Mouse (Mus musculus): ENCODE data around the gene Tspan15. TPM values are rescaled to one million over a fixed set of nuclear protein-coding genes. Genes with fewer than 3 reads are reported as not detected.

Tspan15 gene
- 1 to 10 TPM; 7.3 to 8.2 TPM for total RNA-seq (2021)

DNA sequence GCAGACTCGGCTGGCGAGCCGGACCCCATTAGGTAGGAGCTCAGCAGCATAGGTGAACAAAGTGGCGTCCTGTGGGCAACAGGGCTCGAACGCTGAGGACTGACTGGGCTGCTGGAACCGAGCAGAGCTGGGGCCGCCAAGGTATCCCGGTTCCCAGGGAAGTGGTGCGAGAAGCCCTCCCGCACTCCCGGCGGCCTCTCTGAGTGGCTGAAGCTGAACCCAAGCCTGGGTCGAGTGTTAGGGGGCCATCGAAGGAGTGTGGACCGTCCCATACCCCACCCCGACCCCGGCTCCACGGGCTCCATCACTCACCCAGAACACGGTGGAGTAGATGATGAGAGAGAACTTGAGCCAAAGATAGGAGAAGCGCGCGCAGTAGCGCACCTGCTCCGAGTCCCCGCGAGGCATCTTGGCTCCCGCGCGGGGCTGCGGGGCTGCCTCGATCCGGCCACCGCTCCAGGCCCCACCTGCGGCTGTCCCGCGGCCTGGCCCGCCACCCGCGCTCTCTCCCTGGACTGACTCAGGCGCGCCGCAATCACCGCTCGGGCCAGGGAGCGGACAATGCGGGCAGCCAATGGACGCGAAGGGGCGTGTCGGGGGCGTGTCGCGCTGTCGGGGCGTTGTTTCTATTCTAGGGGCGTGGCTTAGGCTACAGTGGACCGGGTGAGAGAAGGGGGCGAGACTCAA, at the start of gene Tspan15:
TSS of gene Tspan15 (minus strand) at position 544 of the 687 bp plus-strand sequence.
- intact Hi-C loops (cut with DNase I), result loop anchor here (2.0 kb wide), 1 partner anchor 14 kb away; no protein-coding TSS in a partner anchor
- peak; percentile 88 to 92 for DNase-seq

DNA sequence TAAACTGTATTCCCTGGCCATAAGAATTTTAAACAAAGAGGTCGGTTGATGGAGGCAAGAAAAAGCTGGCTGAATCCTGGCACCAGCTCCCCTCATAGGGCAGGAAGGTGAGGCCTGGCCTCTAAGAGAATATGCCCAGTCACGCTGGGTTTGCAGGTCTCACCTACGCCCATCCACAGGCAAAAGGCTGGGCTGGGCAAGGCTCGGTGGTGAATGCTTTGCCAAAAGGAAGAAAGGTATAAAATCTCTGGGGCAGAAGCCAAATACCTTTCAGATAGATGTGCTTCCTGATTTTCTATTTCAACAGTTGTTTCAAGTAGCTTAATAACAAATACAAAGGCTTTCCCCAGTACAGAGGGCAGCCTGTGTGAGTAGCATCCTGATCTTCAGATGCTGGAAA, 48.6 kb upstream of the Tspan15 start:
- DNase-seq, result no peak
- intact Hi-C loops (cut with DNase I), result no loop called here

DNA sequence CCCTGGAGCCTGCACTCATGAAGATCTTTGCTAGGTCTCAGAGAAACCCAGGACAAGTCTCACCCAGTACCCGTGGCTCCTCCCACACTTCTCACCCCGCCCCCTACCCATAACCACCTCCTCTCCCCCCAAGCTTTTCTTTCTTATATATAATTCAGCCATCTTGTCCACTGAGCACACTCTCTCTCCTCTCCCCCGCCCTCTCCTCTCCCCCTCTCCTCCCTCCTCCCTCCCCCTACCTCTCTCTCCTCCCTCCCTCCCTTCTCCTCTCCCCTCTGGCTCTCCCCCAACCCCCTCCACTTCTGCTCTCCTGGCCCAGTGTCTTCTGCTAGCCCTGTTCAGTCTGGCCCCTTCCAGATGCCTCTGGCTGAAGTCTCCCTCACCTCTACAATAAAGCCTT, 48.0 kb upstream of the Tspan15 start:
- intact Hi-C loops (cut with DNase I), result no loop called here
- no peak for DNase-seq

DNA sequence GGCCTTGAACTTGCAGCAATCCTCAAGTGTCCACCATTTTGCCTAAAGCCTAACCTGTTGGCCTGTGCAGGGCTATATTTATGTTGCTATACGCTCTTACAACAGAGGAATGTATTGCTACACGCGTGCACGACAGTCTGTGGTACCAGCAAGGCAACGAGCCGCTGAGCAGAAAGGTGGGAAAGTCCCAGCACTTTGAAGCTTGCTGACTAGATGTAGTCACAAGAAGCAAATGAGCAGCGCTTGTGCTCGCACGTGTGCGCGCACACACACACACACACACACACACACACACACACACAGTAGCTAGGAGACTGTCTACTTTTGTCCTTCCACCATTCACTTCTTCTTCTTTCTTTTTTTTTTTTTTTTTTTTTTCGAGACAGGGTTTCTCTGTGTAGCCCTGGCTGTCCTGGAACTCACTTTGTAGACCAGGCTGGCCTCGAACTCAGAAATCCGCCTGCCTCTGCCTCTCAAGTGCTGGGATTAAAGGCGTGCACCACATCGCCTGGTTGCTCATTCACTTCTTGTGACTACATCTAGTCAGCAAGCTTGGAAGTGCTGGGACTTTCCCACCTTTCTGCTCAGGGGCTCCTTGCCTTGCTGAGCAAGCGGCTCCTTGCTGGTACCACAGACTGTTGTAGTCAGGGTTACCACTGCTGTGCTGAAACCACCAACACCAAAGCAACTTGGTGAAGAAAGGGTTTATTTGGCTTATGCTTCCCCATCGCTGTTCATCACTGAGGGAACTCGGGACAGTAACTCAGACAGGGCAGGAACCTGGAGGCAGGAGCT, 46.6 kb upstream of the Tspan15 start:
- intact Hi-C loops (cut with DNase I), result no loop called here
- DNase-seq, result no peak

DNA sequence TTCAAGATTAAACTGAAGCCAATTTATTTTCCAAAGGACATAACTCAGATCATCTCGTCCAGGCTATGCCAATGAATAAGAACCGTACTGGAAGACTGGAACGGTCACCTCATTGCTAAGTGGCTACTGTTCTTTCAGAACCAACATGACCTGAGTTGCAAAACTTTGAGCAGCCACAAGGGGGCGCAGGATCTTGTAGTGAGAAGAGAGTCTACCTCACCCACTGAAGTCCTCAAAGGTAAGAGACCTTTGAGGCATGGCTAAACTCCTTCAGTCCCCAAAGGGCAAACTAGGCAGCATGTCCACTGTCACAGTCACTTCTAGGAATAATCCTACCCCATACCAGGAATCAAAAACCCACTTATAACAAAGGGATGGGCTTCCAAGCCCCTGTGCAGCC, 44.2 kb upstream of the Tspan15 start:
- intact Hi-C loops (cut with DNase I), result loop anchor here (1.0 to 2.0 kb wide), 3 partner anchors 66 to 136 kb away; no protein-coding TSS in a partner anchor
- peak; percentile 84 to 94 for DNase-seq

DNA sequence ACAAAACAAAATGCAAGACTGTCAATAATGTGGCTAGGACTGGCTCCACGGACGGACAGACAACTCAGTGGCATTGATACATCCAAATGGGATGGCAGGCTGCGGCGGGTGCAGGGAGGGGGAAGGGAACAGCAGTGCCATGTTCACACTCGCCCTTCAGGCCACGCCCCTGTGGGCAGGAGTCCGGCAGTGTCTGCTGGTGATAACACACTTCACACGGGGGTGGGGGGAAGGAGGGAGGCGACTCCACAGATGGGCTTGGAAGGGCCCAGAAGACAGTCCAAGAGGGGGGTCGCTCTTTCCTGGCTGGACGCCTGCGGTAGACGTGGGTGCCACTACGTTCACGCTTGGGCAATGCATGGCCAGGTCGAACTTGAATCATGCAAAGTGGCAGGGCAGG, 38.2 kb upstream of the Tspan15 start:
- intact Hi-C loops (cut with DNase I), result no loop called here

DNA sequence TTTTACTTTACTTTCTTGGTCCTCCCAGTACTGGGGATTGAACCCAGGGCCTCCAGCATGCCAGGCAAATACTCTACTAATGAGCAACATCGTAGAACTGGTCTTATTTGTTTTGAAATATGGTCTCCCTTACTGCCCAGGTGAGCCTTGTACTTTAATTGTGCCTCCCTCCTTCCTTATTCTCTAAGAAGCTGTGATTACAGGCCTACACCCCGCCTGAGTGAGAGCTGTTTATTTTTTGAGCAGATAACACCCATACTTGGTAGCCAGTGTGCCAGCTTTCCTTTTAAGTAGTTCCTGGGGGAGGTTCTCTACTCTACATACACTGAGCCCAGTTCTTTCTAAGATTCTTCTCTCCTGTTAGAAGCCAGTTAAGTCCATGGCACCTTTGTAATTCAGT, 33.2 kb upstream of the Tspan15 start:
- no peak for DNase-seq
- intact Hi-C loops (cut with DNase I), result no loop called here

More for the DNA sequence above, 38.2 kb upstream of the Tspan15 start:
- no peak for DNase-seq

DNA sequence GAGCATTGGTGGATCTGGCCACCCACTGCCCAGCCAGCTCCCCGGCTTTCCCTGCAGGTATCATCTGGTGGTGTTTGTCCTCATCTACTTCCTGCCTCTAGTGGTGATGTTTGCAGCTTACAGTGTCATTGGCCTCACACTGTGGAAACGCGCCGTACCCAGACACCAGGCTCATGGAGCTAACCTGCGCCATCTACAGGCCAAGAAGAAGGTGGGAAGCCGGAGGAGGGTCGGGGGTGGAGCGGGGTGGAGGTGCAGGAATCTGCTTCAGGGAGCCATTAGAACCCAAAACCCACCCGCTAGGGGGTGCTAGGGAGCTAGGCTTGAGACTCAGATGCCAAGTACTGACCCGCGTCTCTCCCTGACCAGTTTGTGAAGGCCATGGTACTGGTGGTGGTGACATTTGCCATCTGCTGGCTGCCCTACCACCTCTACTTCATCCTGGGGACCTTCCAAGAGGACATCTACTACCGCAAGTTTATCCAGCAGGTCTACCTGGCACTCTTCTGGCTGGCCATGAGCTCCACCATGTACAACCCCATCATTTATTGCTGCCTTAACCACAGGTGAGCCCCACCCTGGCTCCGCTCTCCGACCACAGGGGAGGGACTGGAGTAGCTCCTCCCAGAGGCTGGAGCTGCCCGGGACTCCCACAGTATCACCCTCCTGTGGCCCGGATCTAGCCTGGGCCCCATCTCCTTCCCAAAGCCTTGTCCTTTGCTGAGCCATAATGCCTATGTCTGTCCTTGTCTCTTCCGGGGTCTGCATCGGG, 30.2 kb upstream of the Tspan15 start:
- intact Hi-C loops (cut with DNase I), result no loop called here
- DNase-seq, result peak; percentile 34 to 51

DNA sequence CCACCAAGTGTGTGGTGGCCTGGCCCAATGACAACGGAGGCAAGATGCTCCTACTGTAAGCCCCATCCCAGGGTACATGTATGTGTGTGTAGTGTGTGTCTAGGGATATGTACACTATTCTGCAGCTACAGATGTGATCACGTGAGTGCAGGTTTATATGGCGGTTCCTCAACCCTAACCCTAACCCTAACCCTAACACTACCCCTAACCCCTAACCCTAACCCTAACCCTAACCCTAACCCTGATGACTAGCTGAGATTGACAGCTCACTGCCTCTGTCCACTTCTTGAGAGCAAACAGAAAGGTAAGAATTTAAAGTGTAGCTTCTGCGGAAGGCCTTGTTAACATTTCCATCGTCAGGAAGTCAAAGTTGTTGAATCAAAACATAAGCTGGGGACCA, 27.2 kb upstream of the Tspan15 start:
- no peak for DNase-seq
- intact Hi-C loops (cut with DNase I), result no loop called here

DNA sequence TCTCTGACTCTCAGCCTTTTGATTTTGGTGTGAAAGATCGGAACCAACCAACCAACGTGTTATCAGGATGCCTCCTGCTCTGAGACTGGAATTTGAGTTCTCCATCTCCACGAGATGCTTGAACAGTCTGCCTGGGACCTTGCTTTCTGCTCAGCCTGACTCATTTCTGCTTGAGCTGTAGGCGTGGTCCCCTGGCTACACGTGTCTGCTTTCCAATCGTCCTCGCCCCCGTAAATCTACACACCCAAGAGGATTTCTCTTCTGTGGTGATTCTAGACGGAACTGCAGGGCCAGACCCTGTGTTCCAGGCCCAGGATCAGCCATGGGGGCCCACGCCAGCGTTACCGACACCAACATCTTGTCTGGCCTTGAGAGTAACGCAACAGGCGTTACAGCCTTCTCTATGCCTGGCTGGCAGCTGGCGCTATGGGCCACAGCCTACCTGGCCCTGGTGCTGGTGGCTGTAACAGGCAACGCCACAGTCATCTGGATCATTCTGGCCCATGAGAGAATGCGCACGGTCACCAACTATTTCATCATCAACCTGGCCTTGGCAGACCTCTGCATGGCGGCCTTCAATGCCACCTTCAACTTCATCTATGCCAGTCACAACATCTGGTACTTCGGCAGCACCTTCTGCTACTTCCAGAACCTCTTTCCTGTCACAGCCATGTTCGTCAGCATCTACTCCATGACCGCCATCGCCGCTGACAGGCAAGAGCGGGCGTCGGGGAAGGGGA, 21.6 kb upstream of the Tspan15 start:
- no peak for DNase-seq
- intact Hi-C loops (cut with DNase I), result no loop called here

DNA sequence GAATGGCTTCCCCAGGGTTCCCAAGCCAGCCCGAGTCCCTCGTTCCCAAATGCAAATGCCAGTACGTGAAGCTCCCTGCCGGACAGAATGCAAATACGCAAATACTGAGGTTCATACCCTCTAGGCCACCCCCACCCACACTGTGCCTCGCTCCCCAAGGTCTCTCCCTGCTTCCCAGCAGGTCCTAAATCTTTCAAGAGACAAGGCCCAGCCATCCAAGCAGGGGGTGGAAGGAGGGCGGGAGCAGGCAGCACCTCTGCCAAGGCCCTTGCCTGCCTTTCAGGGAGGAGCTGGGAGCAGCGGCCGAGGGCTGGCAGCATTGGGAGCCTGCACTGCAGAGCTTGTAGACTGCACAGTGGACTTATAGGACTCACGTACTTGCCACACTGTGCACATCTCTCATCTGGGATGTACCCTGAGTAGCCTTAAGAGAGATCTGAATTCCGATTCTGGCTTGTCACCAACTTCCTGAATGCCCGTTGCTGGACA, 21.0 kb upstream of the Tspan15 start, which contains the start of gene Tacr2:
TSS of gene Tacr2 (plus strand) at position 439 of the 489 bp plus-strand sequence.
- intact Hi-C loops (cut with DNase I), result no loop called here
- DNase-seq, result no peak

DNA sequence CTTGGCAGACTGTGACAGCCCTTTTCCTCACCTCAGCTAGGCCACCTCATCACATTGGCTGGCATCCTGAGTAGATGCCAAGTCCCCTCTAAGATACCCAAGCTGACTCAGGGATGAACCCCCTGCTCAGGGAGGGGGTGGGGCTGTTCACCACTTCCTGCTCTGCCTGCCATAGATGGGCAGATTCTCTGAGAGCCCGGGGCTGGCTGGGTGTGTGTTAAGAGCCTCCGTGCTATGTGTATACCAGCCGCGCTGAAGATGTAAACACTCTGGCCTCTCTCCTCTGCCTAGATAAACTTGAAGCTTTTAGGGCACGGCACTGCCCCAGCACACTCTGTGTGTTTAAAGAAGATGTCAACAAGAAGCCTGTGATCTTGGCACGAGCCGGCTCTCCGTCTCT, 16.8 kb upstream of the Tspan15 start:
- intact Hi-C loops (cut with DNase I), result no loop called here
- no peak for DNase-seq

DNA sequence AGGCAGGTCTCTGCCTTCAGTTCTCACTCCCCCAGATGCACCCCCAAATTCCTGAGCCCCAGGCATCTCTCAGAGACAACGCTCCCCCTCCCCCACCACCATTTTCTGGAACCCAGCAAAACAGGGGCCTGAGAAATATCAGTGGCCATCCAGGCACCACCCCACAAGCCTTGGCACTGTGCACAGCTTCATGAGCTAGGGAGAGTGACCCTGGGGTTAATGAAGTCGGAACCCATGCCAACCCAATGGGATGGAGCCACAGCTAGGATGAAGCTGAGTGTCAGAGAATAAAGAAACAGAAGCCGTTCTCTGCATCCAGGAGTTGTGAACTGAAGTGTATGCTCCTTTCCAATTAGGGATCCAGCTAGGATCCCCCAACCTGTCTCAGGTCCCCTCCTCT, 16.1 kb upstream of the Tspan15 start:
- no peak for DNase-seq
- intact Hi-C loops (cut with DNase I), result no loop called here

DNA sequence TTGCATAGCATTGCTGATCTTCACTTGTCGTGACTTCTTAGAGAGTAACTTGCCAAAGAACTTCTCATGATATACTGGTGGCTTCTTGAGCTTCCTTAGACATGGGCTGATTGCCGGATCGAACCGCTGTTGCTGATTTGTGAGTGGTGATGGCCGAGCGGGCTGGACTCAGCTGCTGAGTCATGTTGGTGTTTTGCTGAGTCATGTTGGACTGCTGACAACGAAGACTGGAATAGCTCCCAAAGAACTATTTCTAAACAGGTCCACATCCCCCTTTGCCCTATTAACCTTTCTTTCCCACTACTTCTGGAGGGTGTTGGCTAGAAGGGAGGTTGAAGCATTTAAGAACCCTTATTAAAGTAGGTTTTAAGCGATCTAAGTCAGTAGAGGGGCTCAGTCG, 13.0 kb upstream of the Tspan15 start:
- DNase-seq, result no peak
- intact Hi-C loops (cut with DNase I), result no loop called here

DNA sequence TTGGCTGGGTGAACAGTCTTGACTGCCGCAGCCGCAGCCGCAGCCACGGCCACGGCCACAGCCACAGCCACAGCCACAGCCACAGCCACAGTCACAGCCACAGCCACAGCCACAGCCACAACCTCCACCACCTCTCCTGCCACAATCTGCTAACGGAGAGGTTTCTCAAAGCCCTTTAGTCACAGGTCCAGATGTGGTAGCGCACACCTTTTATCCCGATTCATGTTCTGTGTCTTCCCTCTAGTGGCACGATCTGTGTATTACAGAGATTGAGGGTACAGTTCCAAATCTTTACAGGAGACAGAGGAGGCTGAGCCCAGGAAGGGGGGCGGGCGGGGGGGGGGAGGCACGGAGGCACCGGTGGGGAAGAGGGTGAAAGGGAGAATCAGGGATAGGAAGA, 11.8 kb upstream of the Tspan15 start:
- DNase-seq, result peak; percentile 53 to 56
- intact Hi-C loops (cut with DNase I), result loop anchor here (1.0 kb wide), 2 partner anchors 56 to 138 kb away; no protein-coding TSS in a partner anchor

DNA sequence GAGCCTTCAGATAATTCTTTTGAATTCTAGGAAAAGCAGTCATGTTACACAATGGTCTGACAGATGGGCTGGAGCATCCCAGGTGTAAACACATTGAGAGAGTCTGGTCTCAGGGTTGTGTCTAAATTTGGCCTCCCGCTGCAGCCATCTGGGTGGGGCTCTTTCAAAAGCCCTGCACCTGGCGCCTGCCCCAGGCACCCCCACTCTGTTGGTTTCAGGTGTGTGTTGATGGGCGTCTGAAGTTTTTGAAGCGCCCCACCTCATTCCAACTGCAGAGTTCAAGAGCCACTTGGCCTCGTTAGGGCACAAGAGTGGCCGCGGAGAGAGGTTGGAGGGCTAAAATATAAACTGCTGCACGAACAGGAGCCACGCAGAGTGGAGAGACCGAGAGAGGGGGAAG, 11.3 kb upstream of the Tspan15 start:
- intact Hi-C loops (cut with DNase I), result no loop called here
- DNase-seq, result no peak

DNA sequence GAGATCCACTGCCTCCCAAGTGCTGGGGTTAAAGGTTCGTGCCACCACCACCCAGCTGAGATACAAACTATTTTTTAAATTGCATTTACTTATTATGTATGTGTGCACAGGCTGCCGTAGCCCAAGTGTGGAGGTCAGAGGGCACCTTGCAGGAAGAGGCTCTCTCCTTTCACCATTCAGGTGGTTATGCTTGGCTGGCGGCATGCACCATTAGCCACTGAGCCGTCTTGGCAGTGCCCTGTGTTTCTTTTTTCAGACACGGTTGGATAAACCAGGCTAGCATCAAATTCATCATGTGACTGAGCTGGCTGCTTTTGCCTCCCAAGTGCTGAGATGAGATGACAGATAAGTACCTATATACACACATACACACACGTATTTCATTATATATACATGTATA, 8.2 kb upstream of the Tspan15 start:
- no peak for DNase-seq

DNA sequence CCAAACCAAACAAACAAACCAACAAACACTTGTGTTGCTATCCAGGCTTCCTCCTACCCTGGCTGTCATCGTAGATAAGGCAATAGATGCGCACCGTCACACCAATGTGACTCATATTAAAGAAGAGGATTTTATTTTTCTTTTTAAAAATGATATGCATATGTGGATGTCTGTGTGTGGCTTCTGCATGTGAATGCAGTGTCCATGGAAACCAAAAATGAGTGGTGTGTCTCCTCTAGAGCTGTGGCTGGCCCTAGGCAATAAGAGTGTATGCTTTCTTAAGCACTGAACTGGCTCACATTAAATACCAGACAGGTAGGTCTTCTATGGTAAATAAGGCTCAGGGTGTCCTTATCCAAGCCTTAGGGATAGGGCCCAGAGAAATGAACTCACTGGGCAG, 7.6 kb upstream of the Tspan15 start:
- no peak for DNase-seq
- intact Hi-C loops (cut with DNase I), result no loop called here

More for the DNA sequence above, 8.2 kb upstream of the Tspan15 start:
- intact Hi-C loops (cut with DNase I), result no loop called here

DNA sequence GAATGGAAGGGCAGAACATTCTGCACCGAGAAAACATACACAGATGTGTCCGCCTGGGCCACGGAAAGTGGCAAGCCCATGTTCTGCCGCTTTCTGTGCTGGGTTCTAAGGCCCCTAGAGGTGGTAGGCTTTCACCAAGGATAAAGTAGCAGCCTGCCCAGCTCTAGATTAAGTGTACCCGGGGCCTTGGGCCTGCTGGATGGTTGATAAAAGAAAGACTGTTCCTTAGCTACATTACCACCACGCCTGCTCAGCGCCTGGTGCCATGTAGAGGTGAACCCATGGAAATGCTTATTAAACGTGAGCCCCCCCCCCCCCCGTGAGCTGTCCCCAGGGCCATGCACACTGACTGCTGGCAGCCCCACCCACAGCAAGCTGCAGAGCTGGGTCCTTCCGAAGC, 6.2 kb upstream of the Tspan15 start:
- DNase-seq, result no peak
- intact Hi-C loops (cut with DNase I), result no loop called here

DNA sequence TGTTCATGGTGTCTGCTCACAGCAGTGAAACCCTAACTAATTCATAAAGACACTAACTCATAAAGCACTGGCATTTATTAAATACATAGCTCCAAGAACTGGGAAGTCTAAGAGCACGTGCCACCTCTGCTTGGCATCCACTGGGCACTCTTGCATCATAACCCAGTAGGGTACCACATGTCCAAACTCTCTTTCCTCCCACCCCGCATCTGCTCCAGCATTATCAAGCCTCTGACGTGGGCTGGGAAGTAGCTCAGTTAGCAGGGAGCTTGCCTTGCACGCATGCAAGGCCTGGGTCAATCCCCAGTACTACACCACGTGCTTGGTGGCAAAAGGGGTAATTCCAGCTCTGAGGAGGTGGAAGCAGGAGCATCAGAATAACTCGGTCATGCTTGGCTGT, 5.1 kb upstream of the Tspan15 start:
- no peak for DNase-seq
- intact Hi-C loops (cut with DNase I), result no loop called here
